Mouse (Mus musculus) naive thymus-derived CD4-positive, alpha-beta T cell, adult 2 months (primary cell): ENCODE measurements around the gene AI837181.

Source experiments
- DNase-seq: peaks from one replicate; pipeline ENCODE4 v3.0.0-alpha.2; 2011; ENCODE audit warnings: low read depth

AI837181 gene

GRCm38 (mm10) chr19:5424782-5425741 is at the start of gene AI837181, which contains the start of gene Drap1:
Gene AI837181 (plus strand): TSS chr19:5425144.
Gene Drap1 (minus strand): TSS chr19:5424979.
- DNase-seq = peak; percentile 97

- DNase-seq = no peak
Observed at GRCm38 (mm10) chr19:5377446-5377845, 47.5 kb upstream of the AI837181 start.

GRCm38 (mm10) chr19:5383326-5383725 is 41.6 kb upstream of the AI837181 start:
- DNase-seq = no peak

GRCm38 (mm10) chr19:5384715-5385114 is 40.2 kb upstream of the AI837181 start:
- no peak for DNase-seq

GRCm38 (mm10) chr19:5388011-5388441 is 36.9 kb upstream of the AI837181 start:
- DNase-seq = no peak

GRCm38 (mm10) chr19:5388588-5389242 is 36.2 kb upstream of the AI837181 start, which contains the start of gene Sart1:
Gene Sart1 (minus strand): TSS chr19:5388703.
- peak; percentile 95 for DNase-seq

GRCm38 (mm10) chr19:5389647-5390046 is 35.3 kb upstream of the AI837181 start:
- peak; percentile 88 for DNase-seq

- no peak for DNase-seq
Observed at GRCm38 (mm10) chr19:5390416-5390815, 34.5 kb upstream of the AI837181 start.

GRCm38 (mm10) chr19:5392892-5393291 is 32.1 kb upstream of the AI837181 start:
- no peak for DNase-seq

- DNase-seq = no peak
Observed at GRCm38 (mm10) chr19:5394168-5394567, 30.8 kb upstream of the AI837181 start.

GRCm38 (mm10) chr19:5395371-5395770 is 29.6 kb upstream of the AI837181 start:
- no peak for DNase-seq

- DNase-seq = peak; percentile 41
Observed at GRCm38 (mm10) chr19:5401073-5401472, 23.9 kb upstream of the AI837181 start.

GRCm38 (mm10) chr19:5402293-5402692 is 22.7 kb upstream of the AI837181 start, which contains the start of gene Tsga10ip:
Gene Tsga10ip (minus strand): TSS chr19:5402526.
- no peak for DNase-seq

- DNase-seq = peak; percentile 87
Observed at GRCm38 (mm10) chr19:5405924-5406323, 19.0 kb upstream of the AI837181 start.

- peak; percentile 88 for DNase-seq
Observed at GRCm38 (mm10) chr19:5406531-5407126, 18.3 kb upstream of the AI837181 start.

GRCm38 (mm10) chr19:5407133-5407532 is 17.8 kb upstream of the AI837181 start:
- DNase-seq = peak; percentile 93

- DNase-seq = peak; percentile 78
Observed at GRCm38 (mm10) chr19:5408057-5409001, 16.6 kb upstream of the AI837181 start.

GRCm38 (mm10) chr19:5409068-5409467 is 15.9 kb upstream of the AI837181 start:
- no peak for DNase-seq

- DNase-seq = no peak
Observed at GRCm38 (mm10) chr19:5410641-5411040, 14.3 kb upstream of the AI837181 start.

GRCm38 (mm10) chr19:5411961-5412360 is 13.0 kb upstream of the AI837181 start:
- DNase-seq = no peak

- DNase-seq = no peak
Observed at GRCm38 (mm10) chr19:5413840-5414239, 11.1 kb upstream of the AI837181 start.
